Mouse (Mus musculus) fibroblast of lung, adult 2 months (primary cell): ENCODE data around the gene Adgra3.

Experiments used
- DNase-seq: peaks from one replicate; pipeline ENCODE4 v3.0.0-alpha.2; 2011; ENCODE audit warnings: low read depth

Adgra3 gene

DNA sequence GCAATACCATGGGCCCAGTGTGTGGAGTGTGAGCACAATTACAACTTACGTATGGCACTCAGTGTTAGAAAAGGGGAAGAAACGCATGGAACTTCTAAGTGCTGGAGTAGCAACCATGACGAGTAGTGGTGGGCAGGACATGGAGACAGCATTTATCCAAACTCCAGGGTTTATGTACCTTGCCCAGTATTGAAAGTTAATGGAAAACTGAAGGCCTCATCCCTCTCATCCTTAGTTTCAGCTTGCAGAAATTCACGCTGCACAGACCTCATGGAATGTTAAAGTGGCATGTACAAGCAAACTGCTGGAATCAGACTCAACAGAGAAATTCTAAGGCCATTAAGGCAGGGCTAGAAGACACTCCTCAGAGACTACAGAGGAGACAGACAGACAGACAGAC lies 84.6 kb downstream of the Adgra3 start:
- DNase-seq = no peak

DNA sequence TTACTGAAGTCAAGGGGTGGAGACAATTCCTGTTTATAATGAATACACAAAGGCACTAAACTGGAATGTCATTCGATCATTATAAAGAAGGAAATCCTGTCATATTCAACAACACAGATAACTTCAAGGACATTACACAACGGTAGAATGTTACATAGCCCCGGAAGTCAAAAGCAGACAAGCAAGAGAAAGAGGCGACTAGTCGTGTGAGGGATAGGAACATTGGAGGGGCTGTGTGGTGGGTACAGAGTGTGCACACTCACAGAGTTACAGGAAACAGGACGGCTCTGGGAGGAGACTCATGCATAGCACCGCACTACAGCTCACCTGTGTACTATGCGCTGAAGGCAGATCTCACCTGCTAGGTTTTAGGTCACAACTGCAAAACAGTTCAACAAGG lies 89.1 kb downstream of the Adgra3 start:
- DNase-seq = no peak

DNA sequence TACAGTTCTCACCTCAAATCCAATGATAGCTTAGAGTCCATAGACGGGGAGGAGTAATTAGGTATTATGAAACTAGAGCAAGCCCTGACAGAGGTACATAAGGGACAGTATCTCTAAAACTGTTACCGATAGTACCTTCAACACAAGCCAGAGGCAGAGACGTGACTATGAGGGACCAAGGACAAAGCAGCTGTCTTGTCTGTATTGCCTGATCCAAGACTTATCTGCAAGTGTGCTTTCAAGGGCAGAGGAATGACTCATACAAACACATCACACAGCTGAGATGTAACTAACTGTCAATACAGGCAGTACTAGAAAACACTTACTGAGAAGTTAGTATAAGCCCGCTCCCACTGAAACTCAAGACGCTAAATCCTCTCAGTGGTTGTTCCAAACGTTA lies 91.1 kb downstream of the Adgra3 start:
- DNase-seq = no peak

DNA sequence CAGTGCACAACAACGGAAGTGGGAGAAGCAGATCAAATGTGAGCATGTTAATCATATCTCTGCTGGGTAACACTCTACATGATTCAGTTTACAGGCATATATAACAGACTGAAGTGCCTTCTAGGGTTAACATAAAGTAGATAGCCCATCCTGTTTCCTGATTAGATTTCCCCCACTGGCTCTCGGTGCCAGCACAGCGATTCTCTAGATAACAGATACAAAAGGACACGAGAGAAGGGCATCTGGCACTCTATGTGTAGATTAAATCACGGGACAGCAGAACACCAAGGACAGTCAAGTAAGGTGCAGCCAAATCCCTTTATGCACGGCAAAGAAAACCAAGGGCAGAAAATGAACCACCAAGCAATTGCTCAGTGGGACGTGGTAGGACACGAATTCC lies 93.0 kb downstream of the Adgra3 start:
- no peak for DNase-seq

DNA sequence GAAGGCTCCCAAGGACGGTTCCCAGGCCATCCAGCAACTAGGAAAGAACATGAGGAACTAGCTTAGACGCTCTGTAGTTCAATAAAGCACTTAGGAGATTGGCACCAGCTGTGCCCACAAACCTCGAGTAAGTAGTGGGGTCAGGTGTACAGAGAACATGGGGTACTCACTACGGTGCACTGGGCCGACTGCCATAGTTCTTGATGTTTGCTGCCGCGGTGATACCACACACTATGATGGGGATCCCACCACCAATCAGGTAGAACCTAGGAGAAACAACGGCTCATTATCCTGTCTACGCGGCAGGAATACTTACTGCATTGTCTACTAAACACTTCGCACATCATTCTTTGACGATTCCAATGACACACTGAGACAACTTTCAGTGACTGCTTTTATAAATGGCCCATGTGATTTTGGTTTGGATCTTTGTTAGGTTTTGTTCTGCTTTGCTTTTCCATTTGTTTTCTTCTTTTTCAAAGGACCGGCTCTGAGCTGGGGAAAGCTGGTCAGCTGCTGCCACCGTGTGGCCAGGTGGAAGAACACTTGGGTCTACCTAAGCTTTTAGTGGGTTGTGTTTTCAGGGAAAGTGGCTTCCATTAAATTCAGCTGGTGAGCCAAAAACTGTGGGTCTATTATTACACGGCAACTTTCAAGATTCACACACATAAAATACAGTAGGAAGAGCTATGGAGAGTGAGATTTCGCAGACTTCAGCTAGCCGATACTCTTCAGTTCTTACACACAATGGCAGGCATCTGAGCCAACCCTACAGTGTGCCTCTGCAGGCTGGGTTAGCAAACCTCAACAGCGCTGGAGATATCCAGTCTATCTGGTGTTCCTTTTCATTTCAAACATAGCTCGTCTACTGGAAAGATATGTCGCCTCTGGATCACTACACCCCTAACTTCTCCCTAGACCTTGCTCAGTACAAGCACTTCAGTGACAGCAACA lies 97.1 kb downstream of the Adgra3 start:
- peak; percentile 28 for DNase-seq

DNA sequence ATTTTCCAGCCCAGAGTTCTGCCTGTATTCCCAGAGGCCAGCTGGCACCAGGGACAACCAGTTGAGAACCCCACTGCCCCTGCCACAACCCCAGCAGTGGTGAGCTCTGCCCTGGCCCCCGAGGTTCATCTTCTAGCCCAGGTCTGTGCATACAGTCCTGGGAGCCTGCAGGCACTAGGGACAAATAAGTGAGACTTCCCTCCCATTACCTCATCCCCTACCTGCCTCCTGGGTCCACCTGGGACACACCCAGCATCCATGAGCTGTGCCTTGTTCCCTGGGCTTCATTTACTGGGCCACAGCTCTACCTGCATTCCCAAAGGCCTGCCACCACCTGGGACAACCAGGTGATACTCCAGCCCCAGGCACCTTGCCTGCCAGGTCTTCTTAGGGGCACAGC lies 122.5 kb downstream of the Adgra3 start:
- no peak for DNase-seq

DNA sequence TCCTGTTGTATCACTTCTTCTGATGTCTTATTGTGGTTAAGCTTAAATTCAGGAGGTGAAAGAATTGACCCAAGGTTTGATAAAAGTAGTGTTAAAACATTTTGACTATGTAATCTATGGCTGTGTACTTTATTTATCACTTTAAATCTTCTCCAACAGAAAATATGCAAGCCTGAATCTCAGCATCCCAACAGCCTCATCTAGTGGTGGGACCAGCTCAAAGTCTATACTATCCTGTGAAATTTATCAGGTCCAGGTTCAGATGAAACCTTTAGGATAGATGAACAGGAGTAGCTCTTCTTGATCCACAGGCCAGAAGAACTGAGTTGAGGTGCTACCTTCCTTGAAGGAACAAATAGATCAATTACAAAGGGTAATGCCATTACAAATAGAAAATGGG lies 134.1 kb downstream of the Adgra3 start:
- DNase-seq = no peak

DNA sequence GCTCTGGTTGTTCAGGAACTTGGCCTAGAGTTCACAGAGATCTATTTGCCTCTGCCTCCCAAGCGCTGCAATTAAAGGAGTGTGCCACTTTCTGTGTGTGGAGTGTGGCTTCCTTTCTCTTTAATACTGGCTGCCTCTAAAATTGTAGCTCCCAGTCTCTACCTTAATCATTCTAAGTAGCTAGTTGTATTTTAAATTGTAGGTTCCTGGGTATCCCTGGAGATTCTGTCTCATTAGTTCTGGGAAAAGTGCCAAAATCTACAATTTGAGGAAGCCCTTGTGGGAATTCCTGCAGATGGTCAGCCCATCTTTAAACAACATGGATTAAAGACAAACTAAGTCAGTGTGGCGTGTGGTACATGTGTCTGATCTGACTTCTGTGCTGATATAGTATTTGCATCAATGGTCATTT lies 143.1 kb downstream of the Adgra3 start:
- no peak for DNase-seq
